In genomic region chr1:64445919-64446318, GRCm38 (mm10) we compare ENCODE assay signal across 8 mouse cellular contexts.
A peak's percentile ranks its signal among the peaks of the same experiment; 100 is the strongest.
DNase-seq lines count a peak whose midpoint lies in the region; ATAC-seq and TF ChIP-seq lines count a peak whose summit lies in the region.

No protein-coding gene starts in this region.

- H3K9me3 ChIP-seq in ES-Bruce4 (replicated peaks; ENCODE audit: control insufficient read depth, insufficient read depth, low read length, poor library complexity, severe bottlenecking), result no peaks in the 10 kb centered on the region
- no peaks in the 10 kb centered on the region for H3K9me3 ChIP-seq in forebrain, postnatal 0 days (ENCODE audit: low read length)
- H3K9me3 ChIP-seq in lung, embryonic 14.5 days (ENCODE audit: low read depth, low read length), result no peaks in the 10 kb centered on the region

- H3K4me2 ChIP-seq in forebrain, postnatal 0 days (ENCODE audit: low read depth), result peak overlapping the region; percentile 23
- 0 out of 2 replicates have a peak overlapping the region, but pooled peaks have one; percentile 2 for H3K4me2 ChIP-seq in lung, embryonic 14.5 days

- under 1% methylated on average over 13 of the region's 13 CpGs for WGBS in forebrain, postnatal 0 days
- 5% methylated on average over 13 of the region's 13 CpGs for WGBS in lung, embryonic 14.5 days

- no peaks in the 10 kb centered on the region for H3K36me3 ChIP-seq in ES-Bruce4 (ENCODE audit: control insufficient read depth, insufficient read depth, low read length, poor library complexity, severe bottlenecking)
- H3K36me3 ChIP-seq in forebrain, postnatal 0 days (ENCODE audit: insufficient read depth), result no peaks in the 10 kb centered on the region
- no peaks in the 10 kb centered on the region for H3K36me3 ChIP-seq in lung, embryonic 14.5 days (ENCODE audit: insufficient read depth)

- TF ChIP-seq EP300 in ES-Bruce4 (IDR thresholded peaks at IDR 0.05; ENCODE audit: insufficient read depth, low read depth, low read length), result no peak

- no peaks in the 10 kb centered on the region for H3K4me1 ChIP-seq in ES-Bruce4 (ENCODE audit: control insufficient read depth, insufficient read depth, low read length)
- peaks cover 8% of the 10 kb centered on the region for H3K4me1 ChIP-seq in forebrain, postnatal 0 days (ENCODE audit: insufficient read depth)
- no peaks in the 10 kb centered on the region for H3K4me1 ChIP-seq in lung, embryonic 14.5 days (ENCODE audit: insufficient read depth)

- no peak overlapping the region for H3K27ac ChIP-seq in ES-Bruce4 (ENCODE audit: insufficient read depth, low read length)
- H3K27ac ChIP-seq in forebrain, postnatal 0 days (ENCODE audit: low read depth, low read length), result peak overlapping the region; percentile 59; the same call in 1 of the 2 replicates
- peak overlapping the region; percentile 74 for H3K27ac ChIP-seq in layer of hippocampus, adult 2 months
- no peak overlapping the region for H3K27ac ChIP-seq in lung, embryonic 14.5 days (ENCODE audit: low read depth)

- 0 out of 2 replicates have a peak, but pooled peaks cover 1% of the 10 kb centered on the region for H3K27me3 ChIP-seq in ES-Bruce4 (ENCODE audit: control insufficient read depth, insufficient read depth, low read length, poor library complexity, severe bottlenecking)
- H3K27me3 ChIP-seq in forebrain, postnatal 0 days (ENCODE audit: insufficient read depth, low read length), result no peaks in the 10 kb centered on the region
- H3K27me3 ChIP-seq in lung, embryonic 14.5 days (ENCODE audit: insufficient read depth, low read length), result no peaks in the 10 kb centered on the region

- H3K4me3 ChIP-seq in ES-Bruce4 (ENCODE audit: low read depth, low read length), result no peak overlapping the region
- no peak overlapping the region for H3K4me3 ChIP-seq in forebrain, postnatal 0 days (ENCODE audit: low read depth, low read length)
- H3K4me3 ChIP-seq in layer of hippocampus, adult 2 months, result no peak overlapping the region
- H3K4me3 ChIP-seq in lung, embryonic 14.5 days (ENCODE audit: low read depth, low read length), result no peak overlapping the region

- H3K9ac ChIP-seq in ES-Bruce4 (ENCODE audit: low read depth, poor library complexity, severe bottlenecking), result no peak overlapping the region
- H3K9ac ChIP-seq in forebrain, postnatal 0 days, result 0 out of 2 replicates have a peak overlapping the region, but pooled peaks have one; percentile 33
- no peak overlapping the region for H3K9ac ChIP-seq in lung, embryonic 14.5 days

- peak; percentile 98 for ATAC-seq in forebrain, postnatal 0 days
- peak; percentile 91 for ATAC-seq in lung, embryonic 14.5 days (ENCODE audit: insufficient read depth)

- TF ChIP-seq POLR2A in ES-Bruce4 (IDR thresholded peaks at IDR 0.05; ENCODE audit: insufficient read depth, low read length), result no peak

- intact Hi-C loops in heart, postnatal 36 days (cut with DNase I), result loop anchor here (1.0 to 5.0 kb wide), 5 partner anchors 143 to 493 kb away; partner anchors contain the start of gene Klf7

- TF ChIP-seq CTCF in ES-Bruce4 (IDR thresholded peaks at IDR 0.05; ENCODE audit: low read depth, low read length), result peak; percentile 79
- TF ChIP-seq CTCF in forebrain, postnatal 0 days (IDR thresholded peaks at IDR 0.05; ENCODE audit: low read depth), result peak; percentile 96
- TF ChIP-seq CTCF in layer of hippocampus, adult 2 months (conservative IDR thresholded peaks at IDR 0.05), result peak; percentile 96
- TF ChIP-seq CTCF in lung, embryonic 14.5 days (IDR thresholded peaks at IDR 0.05; ENCODE audit: low read depth), result peak; percentile 87

- peak; percentile 89 for DNase-seq in cerebellum, adult 11-12 months
- peak; percentile 95 for DNase-seq in forebrain, postnatal 0 days
- DNase-seq in heart, postnatal 36 days, result peak; percentile 76 to 77
- DNase-seq in layer of hippocampus, adult 2 months (ENCODE audit: low spot score in 2 of 2), result peak; percentile 80 to 87
- DNase-seq in lung, embryonic 14.5 days, result peak; percentile 89
- peak; percentile 57 for DNase-seq in ovary, adult 18-20 months (ENCODE audit: low spot score)
- peak; percentile 80 for DNase-seq in thymus, postnatal 0 days (ENCODE audit: low spot score)

Comparison
In these comparisons a context has a peak if more than half of its experiments do, and no peak if none do; other contexts are left out.
1. H3K27ac ChIP-seq: peak in forebrain, postnatal 0 days (single experiment) and layer of hippocampus, adult 2 months (single experiment); none in ES-Bruce4 (single experiment) and lung, embryonic 14.5 days (single experiment).
2. Peak in every context shown above with its lines, with median percentiles within 50 percentile points of each other: CTCF ChIP-seq and DNase-seq.